Mouse (Mus musculus) lung, postnatal 36 days (tissue): ENCODE measurements around the gene H2-Aa.

Source experiments
- DNase-seq: peaks from one replicate; pipeline ENCODE4 v3.0.0; 2022; ENCODE audit warnings: mixed read lengths

The H2-Aa gene

DNA sequence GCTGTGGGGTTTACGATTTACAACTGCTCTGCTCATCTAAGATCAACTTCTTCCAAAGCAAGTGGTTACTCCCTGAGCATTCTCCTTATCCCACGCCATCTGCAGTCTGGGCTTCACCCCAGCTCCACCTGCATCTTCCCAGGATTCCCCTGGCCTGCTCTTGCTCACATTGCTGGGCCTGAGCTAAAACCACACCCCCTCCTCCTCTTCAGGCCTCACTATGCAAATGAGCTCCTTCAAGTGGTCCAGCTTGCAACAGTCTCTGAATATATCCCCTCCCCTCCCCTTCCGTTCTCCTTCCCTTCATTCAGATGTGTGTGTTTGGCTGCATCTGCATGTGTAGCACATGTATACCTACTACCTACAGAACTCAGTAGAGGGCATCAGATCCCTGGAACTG is 11.7 kb upstream of the H2-Aa start:
- DNase-seq = peak; percentile 46

DNA sequence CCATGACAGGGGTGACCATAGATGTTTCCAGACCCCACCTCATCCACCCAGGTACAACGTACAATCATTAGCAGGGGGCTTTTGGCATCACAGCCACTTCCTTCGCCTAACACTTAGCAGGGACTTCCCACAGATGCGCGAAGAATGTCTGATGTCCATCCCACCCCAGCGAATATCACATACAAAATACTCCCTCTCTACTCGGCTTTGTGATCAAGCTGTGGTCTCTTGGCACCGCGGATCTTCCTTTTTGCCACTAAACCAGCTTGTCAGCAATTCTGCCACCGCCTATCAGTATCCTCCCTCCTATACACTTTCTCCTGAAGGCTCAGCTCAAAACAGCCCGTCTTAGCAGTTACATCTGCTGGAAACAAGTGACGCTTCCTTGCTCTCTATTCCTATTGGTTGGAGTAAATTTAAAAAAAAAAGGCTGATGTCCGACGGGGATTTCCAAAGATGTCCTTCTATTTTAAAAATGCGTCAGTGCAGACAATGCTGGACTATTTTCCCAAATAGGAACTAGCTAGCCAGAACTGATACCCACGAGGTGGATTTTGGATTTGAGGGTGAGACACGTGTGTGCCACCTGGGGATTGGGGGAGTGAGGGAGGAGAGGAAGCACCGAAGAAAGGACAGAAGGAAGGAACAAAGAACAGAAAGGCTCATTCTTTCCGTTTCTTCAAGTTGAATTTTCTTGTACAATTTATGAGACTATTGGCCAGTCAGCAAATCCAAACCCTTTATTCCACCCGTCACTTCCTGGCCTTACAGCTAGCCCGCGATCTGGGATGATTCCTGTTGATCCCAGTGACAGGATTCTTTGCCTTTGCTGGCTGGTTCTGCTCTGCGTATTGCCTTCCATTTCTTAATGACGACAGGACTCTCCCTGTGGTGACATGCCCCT is 8.5 kb upstream of the H2-Aa start:
- peak; percentile 92 for DNase-seq

DNA sequence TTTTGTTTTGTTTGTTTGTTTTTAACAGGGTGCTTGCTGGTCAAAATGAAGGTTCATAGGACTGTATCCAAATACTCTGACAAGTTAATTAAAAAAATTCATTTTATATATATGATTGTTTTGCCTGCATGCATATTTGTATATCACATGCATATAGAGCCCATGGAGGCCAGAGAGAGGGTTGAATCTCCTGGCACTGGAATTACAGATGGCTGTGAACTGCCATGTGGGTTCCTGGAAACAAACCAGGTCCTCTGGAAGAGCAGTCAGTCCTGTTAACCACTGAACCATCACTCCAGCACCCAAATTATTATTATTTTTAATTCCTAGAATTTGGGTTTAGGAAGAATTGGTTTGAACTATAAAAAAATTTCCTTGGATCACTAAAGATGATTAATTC is 7.7 kb upstream of the H2-Aa start:
- no peak for DNase-seq

DNA sequence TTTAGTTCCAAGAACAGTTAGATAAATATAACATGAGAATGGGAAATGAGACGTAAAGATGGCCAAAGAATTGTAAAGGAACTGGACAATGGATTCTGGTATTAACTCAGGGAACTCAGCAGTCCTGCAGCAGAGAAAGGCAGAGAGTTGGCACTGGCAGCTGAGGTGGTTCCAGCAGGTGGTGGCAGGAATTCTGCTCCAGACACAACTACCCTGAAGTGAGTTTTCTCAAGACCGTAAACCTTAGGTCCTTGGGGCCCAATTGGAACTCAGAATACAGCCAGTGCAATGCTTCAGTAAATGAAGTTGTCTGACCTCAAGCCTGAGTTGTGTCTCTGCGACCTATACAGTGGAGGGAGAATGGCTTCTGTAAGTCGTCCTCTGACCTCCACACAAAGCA is 6.6 kb upstream of the H2-Aa start:
- no peak for DNase-seq

DNA sequence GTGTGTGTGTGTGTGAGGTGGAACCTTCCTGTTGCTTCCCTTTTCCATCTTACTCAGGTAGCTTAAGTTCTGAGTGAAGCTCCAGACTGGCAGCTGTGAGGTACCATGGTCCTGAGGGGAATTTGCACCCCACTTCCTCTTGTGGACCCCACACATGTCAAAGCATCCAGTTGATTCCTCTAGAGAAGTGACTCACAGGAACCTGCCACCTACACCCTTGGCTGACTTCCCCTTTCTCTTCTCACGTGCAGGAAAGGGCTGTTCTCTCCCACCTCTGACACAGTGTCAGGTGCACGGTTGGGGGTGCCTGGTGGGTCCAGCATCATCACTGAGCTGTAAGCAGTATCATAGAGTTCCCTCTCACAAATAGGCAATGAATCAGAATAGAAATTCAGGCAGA is 5.9 kb upstream of the H2-Aa start:
- peak; percentile 42 for DNase-seq

DNA sequence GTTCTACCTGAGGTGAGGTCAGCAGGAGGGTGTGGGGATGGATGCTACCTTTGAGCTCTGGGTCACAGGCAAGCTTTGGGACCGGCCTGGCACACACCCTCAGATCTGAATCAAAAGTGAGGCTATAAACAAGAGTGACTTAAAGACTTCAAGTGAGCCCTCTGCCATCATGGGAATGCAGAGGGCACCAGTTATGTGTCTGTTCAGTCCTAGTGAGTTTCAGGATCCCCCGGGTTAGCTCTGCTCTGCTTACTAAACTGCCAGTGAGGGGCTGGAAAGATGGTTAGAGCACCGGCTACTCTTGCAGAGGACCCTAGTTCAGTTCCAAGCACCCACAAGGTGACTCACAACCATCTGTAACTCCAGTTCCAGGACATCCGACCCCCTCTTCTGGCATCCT is 4.9 kb upstream of the H2-Aa start:
- no peak for DNase-seq

DNA sequence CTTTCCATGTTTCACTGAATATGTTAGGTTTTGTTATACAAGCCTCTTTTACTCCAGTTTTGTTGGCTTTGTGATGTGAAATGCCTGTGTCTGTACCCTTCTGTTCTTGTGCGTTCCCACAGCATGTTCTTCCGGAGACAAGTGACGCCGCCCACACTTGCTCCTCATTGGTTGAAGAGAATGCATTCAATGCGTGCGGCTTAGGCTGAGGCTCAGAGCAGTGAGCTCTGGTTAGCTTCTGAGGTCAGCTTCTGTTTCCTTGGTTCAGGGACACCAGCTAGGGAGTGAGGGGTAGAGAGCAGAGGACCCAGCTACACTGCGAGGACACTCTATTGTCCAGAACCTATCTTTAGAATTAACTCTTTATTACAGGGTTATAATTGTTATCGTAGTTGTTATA is 4.0 kb upstream of the H2-Aa start:
- peak; percentile 94 for DNase-seq

DNA sequence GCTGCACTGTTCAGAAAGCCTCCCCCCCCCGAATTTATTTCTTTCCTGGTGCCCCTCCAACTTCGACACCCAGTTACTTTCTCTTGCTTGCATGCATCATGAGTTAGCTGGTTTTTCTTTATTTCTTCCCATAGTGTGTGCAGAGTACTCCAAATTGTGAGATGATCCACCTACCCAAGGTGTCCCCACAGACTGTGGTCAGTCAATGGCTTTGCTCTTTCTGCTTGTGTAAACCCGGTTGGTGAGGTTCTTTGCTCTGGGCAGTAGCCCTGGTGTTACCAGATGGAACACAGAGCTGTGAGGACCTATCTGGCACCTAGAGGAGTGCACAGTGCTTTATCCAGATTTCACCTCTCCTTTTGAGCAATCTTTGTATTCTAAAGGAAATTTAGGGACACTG is 508 bp upstream of the H2-Aa start:
- no peak for DNase-seq

DNA sequence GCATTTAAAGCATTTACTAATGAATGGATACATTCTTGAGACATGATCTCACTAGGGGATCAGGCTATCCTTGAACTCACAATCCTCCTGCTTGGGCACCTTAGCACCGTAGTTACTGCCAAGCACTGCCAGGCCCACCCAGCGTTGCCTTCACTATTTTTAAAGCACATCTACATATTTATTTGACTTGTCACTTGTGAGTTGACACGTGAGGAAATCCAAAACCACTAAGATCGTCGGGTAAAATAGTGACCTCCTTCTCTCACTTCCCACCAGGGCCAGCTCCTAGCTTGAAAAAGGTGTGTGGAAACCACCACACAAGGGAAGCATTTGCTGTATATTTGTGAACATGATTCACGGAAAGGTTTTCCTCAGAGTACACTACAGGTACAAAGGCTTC is 624 bp downstream of the H2-Aa start:
- DNase-seq = no peak

DNA sequence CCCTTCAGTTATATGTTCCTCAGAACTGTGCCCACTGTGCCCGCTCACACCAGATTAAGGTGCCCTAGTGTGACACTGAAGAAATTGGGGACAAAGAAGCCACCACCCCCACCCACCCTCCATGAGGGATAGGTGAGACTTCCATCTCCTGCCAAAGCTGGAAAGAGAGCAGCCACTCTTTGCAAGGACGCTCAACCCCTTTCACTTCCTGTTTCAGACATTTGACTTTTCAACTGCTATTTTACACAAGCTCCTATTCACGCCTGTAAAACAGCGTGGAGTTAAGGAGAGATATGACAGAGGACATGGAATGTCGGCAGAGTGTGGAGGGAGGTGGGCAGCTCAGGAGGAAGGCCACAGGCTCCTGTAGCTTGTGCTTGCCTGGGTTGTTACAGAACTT is 1.1 kb downstream of the H2-Aa start:
- no peak for DNase-seq

DNA sequence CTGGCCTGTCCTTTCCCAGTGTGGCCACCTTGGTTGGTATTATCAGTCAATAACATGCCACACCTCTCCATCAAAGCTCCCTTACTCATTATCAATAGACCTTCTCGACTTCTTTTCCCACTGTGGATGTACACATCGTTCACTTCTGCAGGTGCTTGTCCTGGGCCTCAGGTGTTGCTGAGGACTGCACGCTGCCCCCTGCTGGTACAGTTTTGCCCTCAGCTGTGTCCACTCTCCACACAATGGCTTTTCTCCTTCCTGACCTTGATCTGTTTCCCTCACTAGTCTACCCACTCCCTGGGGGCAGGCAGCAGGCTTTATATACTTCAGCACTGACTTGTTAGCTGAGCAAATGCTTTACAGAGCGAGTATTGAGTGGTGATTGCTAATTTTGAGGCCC is 1.8 kb downstream of the H2-Aa start:
- peak; percentile 78 for DNase-seq

DNA sequence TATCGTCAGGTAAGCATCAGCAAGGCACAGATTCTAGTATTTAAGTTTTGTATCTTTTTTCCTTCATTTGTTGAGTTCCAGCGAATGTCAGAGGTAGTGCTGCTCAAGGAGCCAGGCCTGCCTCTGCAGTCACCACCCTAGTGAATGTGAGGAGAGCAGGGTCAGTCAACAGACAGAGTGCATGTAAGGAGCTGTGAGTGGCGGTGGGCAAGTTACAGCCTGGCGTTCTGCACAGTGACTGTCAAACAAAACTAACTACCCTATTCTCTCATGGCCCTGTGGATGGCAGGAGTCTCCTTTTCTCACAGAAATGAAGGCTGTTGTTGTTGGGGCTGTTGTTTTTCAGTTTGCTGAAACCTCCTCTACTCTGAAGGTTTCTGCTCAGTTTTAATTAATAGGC is 2.3 kb downstream of the H2-Aa start:
- DNase-seq = no peak

DNA sequence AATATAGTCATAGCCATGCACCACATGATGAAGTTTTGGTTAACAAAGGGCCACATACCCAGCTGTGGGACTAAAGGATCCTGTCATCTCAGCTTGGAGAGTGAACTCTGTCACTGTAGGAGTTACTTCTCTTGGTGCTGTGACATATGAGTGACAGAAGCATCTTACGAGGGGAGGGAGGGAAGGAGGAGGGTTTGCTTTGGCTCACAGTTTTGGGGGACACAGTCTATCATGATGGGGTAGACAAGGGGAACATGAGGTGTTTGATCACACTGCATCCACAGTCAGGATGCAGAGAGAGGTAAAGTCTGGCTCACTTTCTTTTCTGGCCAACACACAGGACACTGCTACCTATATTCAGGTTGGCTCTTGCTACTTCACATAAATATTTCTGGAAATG is 5.8 kb downstream of the H2-Aa start:
- DNase-seq = no peak

DNA sequence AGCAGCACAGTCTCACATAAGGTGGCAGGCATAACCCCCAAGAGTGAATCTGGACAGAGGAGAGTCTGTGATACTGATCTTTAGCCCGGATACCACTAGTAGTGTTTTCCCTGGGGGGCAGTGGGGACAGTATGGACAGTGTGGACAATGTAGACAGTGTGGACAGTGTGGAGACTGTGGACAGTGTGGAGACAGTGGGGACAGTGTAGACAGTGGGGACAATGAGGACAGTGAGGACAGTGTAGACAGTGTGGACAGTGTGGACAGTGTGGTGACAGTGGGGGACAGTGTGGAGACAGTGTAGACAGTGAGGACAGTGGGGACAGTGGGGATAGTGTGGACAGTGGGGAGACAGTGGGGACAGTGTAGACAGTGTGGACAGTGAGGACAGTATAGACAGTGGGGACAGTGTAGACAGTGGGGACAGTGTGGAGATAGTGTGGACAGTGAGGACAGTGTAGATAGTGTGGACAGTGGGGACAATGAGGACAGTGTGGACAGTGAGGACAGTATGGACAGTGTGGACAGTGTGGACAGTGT is 7.1 kb downstream of the H2-Aa start:
- DNase-seq = no peak

DNA sequence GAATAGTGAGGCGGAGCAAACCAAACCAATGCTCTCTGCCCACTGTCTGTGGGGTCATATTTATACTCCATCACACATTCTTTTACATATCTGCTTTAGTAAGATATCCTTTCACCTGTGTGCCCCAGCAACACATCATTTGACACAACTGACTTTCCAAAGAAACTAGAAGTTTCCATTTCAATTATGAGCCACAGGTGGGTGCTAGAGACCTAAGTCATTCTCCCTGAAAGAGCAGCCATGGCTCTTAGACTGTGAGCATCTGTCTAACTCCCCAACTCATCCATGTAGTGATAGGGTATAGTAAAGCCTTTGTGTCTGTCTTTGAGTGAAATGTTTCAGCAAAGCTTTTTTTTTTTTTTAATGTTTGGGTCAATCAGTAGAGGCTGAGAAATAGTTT is 15.5 kb downstream of the H2-Aa start:
- DNase-seq = no peak

DNA sequence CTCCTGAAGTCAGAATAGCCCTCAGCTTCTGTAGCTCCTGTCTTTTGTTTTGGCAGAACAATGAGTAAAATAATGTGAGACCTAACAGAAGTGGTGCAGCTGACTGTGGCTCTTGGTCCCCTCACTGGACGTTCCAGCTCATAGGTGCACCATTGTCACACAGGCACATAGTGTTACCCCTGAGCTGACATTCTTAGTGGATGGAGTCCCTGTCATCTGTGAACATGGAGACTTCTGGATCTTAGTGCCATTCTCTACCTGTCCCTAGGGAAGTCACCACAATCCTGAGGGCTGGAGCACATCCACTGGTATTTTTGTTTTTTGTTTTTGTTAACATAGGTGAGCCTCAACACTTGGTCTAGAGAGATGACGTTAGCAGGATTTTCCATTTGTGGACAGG is 16.7 kb downstream of the H2-Aa start:
- DNase-seq = no peak

DNA sequence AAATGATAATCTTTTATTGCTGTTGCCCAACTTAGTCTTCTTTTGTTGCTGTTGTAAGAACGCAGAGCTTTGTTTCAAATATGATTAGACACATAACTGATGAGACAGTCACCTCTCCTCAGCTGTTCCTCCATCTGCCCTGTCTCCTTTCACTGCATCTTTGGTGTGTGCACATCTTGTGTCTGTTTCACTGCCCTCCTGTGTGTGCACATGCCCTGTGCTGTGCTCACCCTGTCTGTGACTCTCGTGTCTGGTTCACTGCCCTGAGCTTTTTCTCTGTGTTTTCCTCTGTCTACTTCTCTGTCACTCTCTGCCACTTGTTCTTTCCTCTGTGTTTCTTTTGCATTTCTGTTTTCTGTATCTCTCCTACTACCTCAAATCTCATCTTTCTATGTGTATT is 17.4 kb downstream of the H2-Aa start:
- no peak for DNase-seq

DNA sequence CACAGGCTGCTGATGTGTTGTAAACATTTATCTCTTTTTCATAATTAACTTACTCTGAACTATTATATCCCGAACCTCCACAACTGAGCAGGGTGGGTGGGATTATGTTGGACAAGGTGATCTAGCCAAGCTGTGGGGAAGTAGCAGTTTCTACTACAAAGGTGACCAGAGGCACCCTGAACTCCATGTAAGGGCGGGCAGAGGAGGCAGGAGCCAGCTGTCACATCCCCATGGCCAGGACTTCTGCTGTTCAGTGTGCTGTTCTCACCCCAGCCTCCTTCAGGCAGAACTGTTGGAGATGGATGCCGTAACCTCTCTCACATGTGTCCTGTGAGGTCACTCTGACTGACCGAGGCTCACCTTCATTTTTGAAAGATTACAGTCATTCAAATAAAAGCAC is 17.8 kb downstream of the H2-Aa start:
- DNase-seq = no peak

DNA sequence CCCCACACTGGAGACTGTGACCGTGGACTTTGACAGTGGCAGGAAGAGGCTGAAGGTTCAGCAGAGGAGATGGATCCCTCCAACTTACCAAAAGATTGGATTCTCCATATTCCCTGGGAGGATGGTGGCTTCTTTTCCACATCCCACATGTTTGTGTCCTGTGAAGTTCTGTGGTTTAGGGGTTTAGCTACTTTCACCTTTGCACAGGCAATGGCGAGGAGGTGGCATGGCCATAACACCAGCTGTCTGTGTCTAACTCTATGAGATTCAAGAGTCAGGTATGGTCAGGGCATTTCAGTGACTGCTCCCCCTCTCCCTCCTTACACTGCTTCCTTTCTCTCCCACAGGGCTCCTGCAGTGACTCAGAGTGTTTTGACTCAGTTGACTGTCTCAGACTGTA is 18.9 kb downstream of the H2-Aa start:
- DNase-seq = no peak

DNA sequence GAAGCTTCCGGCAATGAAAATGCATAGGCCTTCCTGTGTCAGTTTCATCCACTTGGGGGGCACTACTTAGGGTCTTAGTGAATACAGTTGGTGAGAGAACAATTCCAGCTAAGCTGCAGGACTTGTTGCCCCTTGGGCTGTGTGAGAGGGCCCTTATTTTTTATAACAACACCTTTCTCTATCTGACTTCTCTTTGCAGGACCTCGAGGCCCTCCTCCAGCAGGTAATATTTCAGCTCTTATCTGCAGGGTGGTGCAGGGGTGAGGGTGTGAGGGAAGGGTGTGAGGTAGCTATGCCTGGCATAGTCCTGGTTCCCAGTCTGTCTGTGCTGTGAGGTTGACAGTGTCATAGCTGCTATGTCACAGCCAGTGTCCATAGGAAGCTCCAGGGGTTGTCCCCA is 19.4 kb downstream of the H2-Aa start:
- no peak for DNase-seq

DNA sequence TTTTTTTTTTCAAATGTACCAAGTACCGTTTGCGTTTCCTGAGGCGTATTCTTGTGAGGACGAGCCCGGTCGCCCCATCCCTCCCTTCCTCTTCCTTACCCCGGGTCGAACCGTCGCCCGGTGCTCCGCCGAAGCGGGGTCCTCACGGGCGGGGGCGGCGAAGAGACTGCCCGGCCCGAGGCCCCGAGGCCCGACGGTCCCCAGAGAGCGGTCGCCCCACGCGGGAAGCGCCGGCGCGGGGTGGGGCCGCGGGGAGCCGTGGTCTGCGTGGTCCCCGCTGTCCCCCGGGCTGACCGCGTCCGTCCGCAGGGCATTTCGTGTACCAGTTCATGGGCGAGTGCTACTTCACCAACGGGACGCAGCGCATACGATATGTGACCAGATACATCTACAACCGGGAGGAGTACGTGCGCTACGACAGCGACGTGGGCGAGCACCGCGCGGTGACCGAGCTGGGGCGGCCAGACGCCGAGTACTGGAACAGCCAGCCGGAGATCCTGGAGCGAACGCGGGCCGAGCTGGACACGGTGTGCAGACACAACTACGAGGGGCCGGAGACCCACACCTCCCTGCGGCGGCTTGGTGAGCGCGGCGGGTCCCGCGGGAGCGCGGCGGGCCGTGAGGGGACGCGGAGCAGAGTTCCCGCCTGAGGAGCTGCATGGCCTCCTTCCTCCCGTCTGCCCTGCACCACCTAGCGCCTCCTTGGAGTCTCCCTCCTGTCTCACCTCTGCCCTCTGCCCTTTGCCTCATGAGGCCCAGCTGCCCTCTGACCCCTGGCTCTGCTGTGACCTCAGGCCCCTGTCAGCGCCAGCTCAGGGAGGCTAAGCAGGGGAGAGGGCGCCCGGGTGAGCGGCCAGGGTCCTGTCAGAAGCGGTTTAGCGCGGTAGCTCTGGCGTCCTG is 22.9 kb downstream of the H2-Aa start:
- no peak for DNase-seq

DNA sequence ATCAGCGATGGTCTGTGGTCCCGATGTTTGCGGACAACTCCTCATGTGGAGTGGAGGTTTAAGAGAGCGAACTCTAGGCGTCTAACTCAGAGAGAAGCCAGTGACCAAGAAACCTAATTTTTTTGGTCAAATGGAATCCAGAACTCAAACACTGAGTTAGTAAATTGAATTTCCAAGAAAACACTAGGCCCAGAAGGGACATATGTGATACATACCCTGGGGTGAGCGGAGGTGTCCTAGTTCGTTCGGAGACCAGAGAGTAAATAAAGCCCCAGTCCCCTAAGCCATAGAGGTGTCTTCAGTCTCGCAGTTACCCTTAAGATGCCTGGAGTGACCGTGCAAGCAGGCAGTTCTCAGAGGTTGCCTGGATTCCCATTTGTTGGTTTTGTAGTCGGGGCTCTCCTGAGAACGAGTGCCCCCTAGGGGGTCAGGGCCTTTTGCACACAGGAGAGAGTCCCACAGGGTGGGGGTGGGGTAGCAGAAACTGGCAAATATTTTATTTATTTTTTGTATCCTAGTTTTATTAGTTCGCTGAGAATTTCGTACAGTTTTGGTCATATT is 23.7 kb downstream of the H2-Aa start:
- DNase-seq = peak; percentile 69

DNA sequence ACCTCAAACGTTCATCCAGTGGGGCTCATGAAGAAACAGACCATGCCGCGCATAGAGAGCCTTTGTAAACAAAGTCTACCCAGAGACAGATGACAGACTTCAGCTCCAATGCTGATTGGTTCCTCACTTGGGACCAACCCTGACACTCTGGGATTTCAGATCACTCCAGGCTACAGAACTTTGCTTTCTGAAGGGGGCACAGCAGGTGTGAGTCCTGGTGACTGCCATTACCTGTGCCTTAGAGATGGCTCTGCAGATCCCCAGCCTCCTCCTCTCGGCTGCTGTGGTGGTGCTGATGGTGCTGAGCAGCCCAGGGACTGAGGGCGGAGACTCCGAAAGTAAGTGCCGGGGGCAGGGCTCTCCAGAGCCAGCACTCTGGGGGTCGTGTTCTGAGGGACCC is 24.6 kb downstream of the H2-Aa start:
- DNase-seq = peak; percentile 92

DNA sequence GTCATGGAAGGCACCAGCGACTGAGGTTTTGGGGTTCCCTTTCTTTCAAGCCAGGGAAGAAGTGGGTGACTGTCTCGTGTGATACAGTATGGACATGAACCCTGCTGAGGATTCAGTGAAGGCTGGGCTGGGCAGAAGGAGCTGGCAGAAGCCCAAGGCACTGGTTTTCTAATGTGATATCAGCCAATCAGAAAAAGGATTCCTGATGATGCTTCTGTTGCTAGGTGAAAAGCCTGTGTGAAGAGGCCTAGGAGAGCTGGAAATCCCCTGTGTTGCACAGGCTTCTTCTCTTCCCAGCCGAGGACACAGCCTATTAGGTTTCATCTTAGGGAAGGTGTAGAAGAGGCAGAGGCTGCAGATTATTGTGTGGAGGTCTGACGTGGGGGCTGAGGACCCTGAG is 26.1 kb downstream of the H2-Aa start:
- peak; percentile 95 for DNase-seq
